8 mouse cellular contexts compared by ENCODE assay signal in the genomic region with DNA sequence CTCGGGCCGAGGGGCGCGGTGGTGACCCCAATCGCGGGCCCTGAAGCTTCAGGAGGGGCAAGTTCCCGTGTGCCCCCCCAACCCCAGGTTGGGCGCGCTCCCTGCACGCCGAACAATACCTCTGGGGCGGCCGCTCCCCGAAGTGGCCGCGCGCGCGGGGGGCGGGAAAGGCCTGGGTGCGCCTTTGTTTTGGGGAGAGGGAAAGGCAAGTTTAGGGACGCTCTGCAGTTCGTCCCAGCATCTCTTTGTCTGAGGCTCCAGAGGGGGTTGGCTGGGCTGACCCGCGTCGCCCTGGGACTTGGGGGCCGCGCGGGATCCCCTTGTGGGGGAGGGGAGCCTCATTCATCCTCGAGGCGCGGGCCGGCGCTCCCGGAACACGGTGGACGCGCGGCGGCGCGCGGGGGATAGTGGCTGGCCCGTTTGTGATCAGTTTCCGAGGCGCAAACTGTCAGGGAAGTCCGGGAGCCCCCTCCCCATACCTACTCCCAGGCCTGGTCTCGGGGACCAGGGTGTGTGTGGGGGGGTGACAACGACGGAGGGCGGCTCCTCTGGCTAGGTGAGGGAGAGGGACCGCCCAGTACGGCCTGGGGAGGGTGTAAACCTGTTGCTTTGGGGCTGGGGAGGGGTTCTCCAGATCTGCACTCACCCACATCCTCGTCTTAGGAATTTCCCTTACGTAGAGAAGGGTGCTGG. TPM values are rescaled to one million over a fixed set of nuclear protein-coding genes. Genes with fewer than 3 reads are reported as not detected.
DNase-seq lines count a peak whose midpoint lies in the region; ATAC-seq and TF ChIP-seq lines count a peak whose summit lies in the region.

No protein-coding gene starts in this region.

- H3K27ac ChIP-seq in embryonic fibroblast, embryonic 13.5 days (ENCODE audit: insufficient read depth, low read length), result peak overlapping the region; percentile 98
- peak overlapping the region; percentile 96 for H3K27ac ChIP-seq in heart, postnatal 0 days (ENCODE audit: low read depth)
- H3K27ac ChIP-seq in lung, embryonic 15.5 days, result peak overlapping the region; percentile 97

- H3K4me3 ChIP-seq in embryonic fibroblast, embryonic 13.5 days (ENCODE audit: insufficient read depth, low read length), result peak overlapping the region; percentile 74
- peak overlapping the region; percentile 89 for H3K4me3 ChIP-seq in heart, postnatal 0 days (ENCODE audit: low read depth, low read length)
- H3K4me3 ChIP-seq in lung, embryonic 15.5 days, result peak overlapping the region; percentile 65

- no peaks in the 10 kb centered on the region for H3K27me3 ChIP-seq in heart, postnatal 0 days (ENCODE audit: control insufficient read depth, insufficient read depth, low read length)
- H3K27me3 ChIP-seq in lung, embryonic 15.5 days, result no peaks in the 10 kb centered on the region

- peak; percentile 25 for ATAC-seq in CD4-positive, CD25-positive, alpha-beta regulatory T cell, adult 4 months
- peak; percentile 18 for ATAC-seq in heart, postnatal 0 days (ENCODE audit: insufficient read depth, low read depth)
- ATAC-seq in lung, embryonic 15.5 days (ENCODE audit: borderline replicate concordance, extremely low read depth, low FRiP score, low TSS enrichment), result peak; percentile 17; the same call in 1 of the 2 replicates

- no peak for TF ChIP-seq POLR2A in embryonic fibroblast, embryonic 13.5 days (IDR thresholded peaks at IDR 0.05; ENCODE audit: low read depth, low read length)

- TF ChIP-seq CTCF in embryonic fibroblast, embryonic 13.5 days (IDR thresholded peaks at IDR 0.05; ENCODE audit: borderline replicate concordance, insufficient read depth, low read length), result no peak
- no peak for TF ChIP-seq CTCF in heart, postnatal 0 days (IDR thresholded peaks at IDR 0.05; ENCODE audit: low read depth)

- peak overlapping the region; percentile 56 for H3K4me2 ChIP-seq in heart, postnatal 0 days (ENCODE audit: low read depth, low read length)
- peak overlapping the region; percentile 56 for H3K4me2 ChIP-seq in lung, embryonic 15.5 days

- H3K4me1 ChIP-seq in embryonic fibroblast, embryonic 13.5 days (ENCODE audit: control insufficient read depth, insufficient read depth, low read length), result no peaks in the 10 kb centered on the region; the same call in 1 of the 2 replicates
- H3K4me1 ChIP-seq in heart, postnatal 0 days (ENCODE audit: control insufficient read depth, insufficient read depth), result no peaks in the 10 kb centered on the region
- peaks cover 13% of the 10 kb centered on the region for H3K4me1 ChIP-seq in lung, embryonic 15.5 days

- DNase-seq in adrenal gland, postnatal 36 days, result peak; percentile 43 to 60
- no peak for DNase-seq in heart, postnatal 0 days (ENCODE audit: low spot score)
- peak; percentile 34 to 61 for DNase-seq in kidney, postnatal 25 days
- DNase-seq in ovary, postnatal 14 days (ENCODE audit: low spot score), result peak; percentile 22
- DNase-seq in thymus, postnatal 25 days, result peak; percentile 52

- H3K9ac ChIP-seq in heart, postnatal 0 days (replicated peaks; ENCODE audit: low read depth, low read length), result peak overlapping the region; percentile 91
- peak overlapping the region; percentile 75 for H3K9ac ChIP-seq in lung, embryonic 15.5 days

- H3K36me3 ChIP-seq in heart, postnatal 0 days (replicated peaks; ENCODE audit: control insufficient read depth, insufficient read depth, low read length), result no peaks in the 10 kb centered on the region
- H3K36me3 ChIP-seq in lung, embryonic 15.5 days, result no peaks in the 10 kb centered on the region

- 11% methylated on average over 41 of the region's 55 CpGs for WGBS in heart, postnatal 0 days
- 10% methylated on average over 48 of the region's 55 CpGs for WGBS in lung, embryonic 15.5 days

- no peaks in the 10 kb centered on the region for H3K9me3 ChIP-seq in heart, postnatal 0 days (replicated peaks; ENCODE audit: control insufficient read depth, low read length)
- H3K9me3 ChIP-seq in lung, embryonic 15.5 days, result no peaks in the 10 kb centered on the region

- TF ChIP-seq EP300 in heart, postnatal 0 days (IDR thresholded peaks at IDR 0.05; ENCODE audit: low read depth), result no peak

RNA-seq across cellular contexts. Expression of a gene that starts 0.6 kb away (rescaled TPM):
- polyA plus RNA-seq in CD4-positive, CD25-positive, alpha-beta regulatory T cell, adult 4 months (2017; shearing (Covaris generic)), result 10 to 100 TPM; 28.4 to 29.3 TPM
- total RNA-seq in adrenal gland, postnatal 36 days (2021), result 10 to 100 TPM; 73.9 to 79.9 TPM
- polyA plus RNA-seq in embryonic fibroblast, embryonic 13.5 days (2011; ENCODE audit: insufficient read length, low read depth, missing spikeins), result 91.5 and 98.7 TPM in 2 replicates
- total RNA-seq in heart, postnatal 0 days (2014; rRNA removed; ENCODE audit: low replicate concordance), result 62.3 and 64.4 TPM in 2 replicates
- polyA plus RNA-seq in heart, postnatal 0 days (2015; fragmentation: Nextera tagmentation; extraction: Ambion mirVana), result 34.0 and 34.1 TPM in 2 replicates
- 71.3 and 72.4 TPM in 2 replicates for polyA plus RNA-seq in lung, embryonic 15.5 days (2015; fragmentation: Nextera tagmentation; extraction: Ambion mirVana)
